Mouse (Mus musculus) liver, postnatal 0 days (tissue): Measurements from ENCODE around the gene Scn1b.

Experiments used
- CTCF ChIP-seq: sonication (generic); IDR thresholded peaks from 2 replicates; pipeline ENCODE4 v1.5.1; 2016; ENCODE audit warnings: antibody characterized with exemption, low read depth
- EP300 ChIP-seq: IDR thresholded peaks from 2 replicates; pipeline ENCODE4 v1.6.1; 2016; ENCODE audit warnings: antibody characterized with exemption, low read depth, mild to moderate bottlenecking

- no peak for TF ChIP-seq EP300
- no peak for TF ChIP-seq CTCF
These were observed 26.9 kb upstream of the Scn1b start for GRCm38 (mm10) chr7:31153536-31154320.
